Mouse (Mus musculus): ENCODE measurements around the gene Bicc1.

- TF ChIP-seq CTCF (IDR thresholded peaks at IDR 0.05; ENCODE audit: low read depth, low read length): no peak
- TF ChIP-seq POLR2A (IDR thresholded peaks at IDR 0.05; ENCODE audit: extremely low read depth, insufficient read depth, low read length): no peak
Measured at GRCm38 (mm10) chr10:70948276-70948675, 211.2 kb downstream of the Bicc1 start.
